Mouse (Mus musculus): Measurements from ENCODE around the gene Itm2c. TPM values are rescaled to one million over a fixed set of nuclear protein-coding genes. Genes with fewer than 3 reads are reported as not detected.
A peak's percentile ranks its signal among the peaks of the same experiment; 100 is the strongest.

Itm2c gene
- polyA plus RNA-seq, 2 experiments: 22.0 to 27.2 TPM

DNA sequence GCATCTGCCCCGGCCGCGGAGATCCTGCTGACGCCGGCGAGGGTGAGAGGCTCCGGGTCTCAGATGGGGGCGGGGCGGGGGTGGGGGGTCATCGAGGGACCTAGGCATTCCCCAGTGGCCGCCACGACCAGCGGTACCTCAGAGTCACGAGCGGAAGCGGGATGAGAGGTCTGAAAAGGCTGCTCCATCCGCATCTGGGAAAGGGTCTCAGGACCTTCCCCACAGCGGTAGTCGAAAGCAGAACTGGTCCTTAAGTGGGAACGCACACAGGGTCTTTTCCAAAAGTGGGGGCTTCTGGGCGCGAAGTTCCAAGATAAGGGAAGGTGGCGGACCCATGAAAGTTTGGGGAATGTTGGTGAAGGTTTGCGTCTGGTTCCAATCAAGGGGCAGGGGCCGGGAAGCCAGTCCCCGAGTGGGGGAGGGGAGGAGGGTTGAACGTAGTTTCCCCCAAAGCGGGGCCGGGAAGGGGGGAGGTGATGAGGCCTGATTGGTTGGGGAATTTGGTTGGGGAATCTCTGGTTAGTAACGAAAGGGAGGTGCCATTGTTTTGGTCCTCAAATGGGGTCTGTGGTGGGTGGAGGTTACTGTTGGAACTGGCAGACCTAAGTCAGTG lies 773 bp downstream of the Itm2c start:
- peak; percentile 17; the same call in 1 of the 2 replicates for ATAC-seq (ENCODE audit: insufficient read depth)
- no peaks in the 10 kb centered on the region for H3K9me3 ChIP-seq (ENCODE audit: control insufficient read depth, low read length)
- peak overlapping the region; percentile 72 for H3K4me2 ChIP-seq (ENCODE audit: low read depth)
- no peak for DNase-seq (ENCODE audit: low read depth in 3 of 3, low spot score in 3 of 3)
- H3K27me3 ChIP-seq (ENCODE audit: control insufficient read depth, insufficient read depth, low read length): no peaks in the 10 kb centered on the region
- H3K27ac ChIP-seq: no peak overlapping the region
- peak overlapping the region; percentile 52 for H3K9ac ChIP-seq (replicated peaks)
- no peaks in the 10 kb centered on the region for H3K36me3 ChIP-seq (replicated peaks; ENCODE audit: control insufficient read depth, insufficient read depth, low read depth)
- H3K4me3 ChIP-seq (ENCODE audit: insufficient read depth in 1 of 2, low read depth in 2 of 2, low read length in 2 of 2): peak overlapping the region; percentile 65 to 82
- TF ChIP-seq CTCF (IDR thresholded peaks at IDR 0.05; ENCODE audit: low read depth) (no peak), EP300 (IDR thresholded peaks at IDR 0.05; ENCODE audit: low read depth) (no peak)
- 1% methylated on average over 30 of the region's 30 CpGs for WGBS (ENCODE audit: insufficient replicate concordance)
- H3K4me1 ChIP-seq (replicated peaks; ENCODE audit: control insufficient read depth in 2 of 2, insufficient read depth in 2 of 2, low read length in 1 of 2): peaks cover 0 to 30% of the 10 kb centered on the region in 2 experiments; a peak in 2 of 4 replicates

DNA sequence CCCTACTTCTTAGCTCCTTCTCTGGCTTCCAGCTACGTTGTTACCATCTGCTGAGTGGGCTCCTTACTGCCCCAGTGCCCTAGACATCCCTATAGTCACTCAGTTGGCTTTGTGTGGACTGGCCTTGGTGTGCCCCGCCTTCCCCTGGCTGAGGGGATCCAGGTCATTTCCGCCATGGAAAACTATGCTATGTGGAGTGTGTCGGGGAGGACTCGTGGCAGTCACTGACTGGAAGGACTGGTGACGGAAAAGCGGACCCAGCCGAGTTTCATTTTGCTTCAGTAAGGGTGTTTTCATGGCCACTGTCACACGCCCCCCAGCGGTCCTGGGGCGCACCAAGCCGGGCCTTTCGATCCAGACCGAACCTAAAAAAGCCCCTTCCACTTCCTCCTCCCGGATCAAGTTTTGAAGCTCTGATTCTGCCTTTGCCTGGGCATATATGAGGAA lies 1.3 kb downstream of the Itm2c start:
- peak overlapping the region; percentile 65 to 82 for H3K4me3 ChIP-seq (ENCODE audit: insufficient read depth in 1 of 2, low read depth in 2 of 2, low read length in 2 of 2)
- no peaks in the 10 kb centered on the region for H3K27me3 ChIP-seq (ENCODE audit: control insufficient read depth, insufficient read depth, low read length)
- no peaks in the 10 kb centered on the region for H3K36me3 ChIP-seq (replicated peaks; ENCODE audit: control insufficient read depth, insufficient read depth, low read depth)
- H3K4me2 ChIP-seq (ENCODE audit: low read depth): peak overlapping the region; percentile 72
- no peak overlapping the region for H3K27ac ChIP-seq
- WGBS (ENCODE audit: insufficient replicate concordance): 5% methylated on average over 15 of the region's 15 CpGs
- no peaks in the 10 kb centered on the region for H3K9me3 ChIP-seq (ENCODE audit: control insufficient read depth, low read length)
- peak overlapping the region; percentile 52 for H3K9ac ChIP-seq (replicated peaks)
- H3K4me1 ChIP-seq (replicated peaks; ENCODE audit: control insufficient read depth in 2 of 2, insufficient read depth in 2 of 2, low read length in 1 of 2): peaks cover 0 to 32% of the 10 kb centered on the region in 2 experiments; a peak in 2 of 4 replicates
- peak; percentile 30 to 40 (median 31) for DNase-seq (ENCODE audit: low read depth in 3 of 3, low spot score in 3 of 3)
- TF ChIP-seq CTCF (IDR thresholded peaks at IDR 0.05; ENCODE audit: low read depth): peak; percentile 65
- no peak for TF ChIP-seq EP300 (IDR thresholded peaks at IDR 0.05; ENCODE audit: low read depth)
- ATAC-seq (ENCODE audit: insufficient read depth): peak; percentile 64

DNA sequence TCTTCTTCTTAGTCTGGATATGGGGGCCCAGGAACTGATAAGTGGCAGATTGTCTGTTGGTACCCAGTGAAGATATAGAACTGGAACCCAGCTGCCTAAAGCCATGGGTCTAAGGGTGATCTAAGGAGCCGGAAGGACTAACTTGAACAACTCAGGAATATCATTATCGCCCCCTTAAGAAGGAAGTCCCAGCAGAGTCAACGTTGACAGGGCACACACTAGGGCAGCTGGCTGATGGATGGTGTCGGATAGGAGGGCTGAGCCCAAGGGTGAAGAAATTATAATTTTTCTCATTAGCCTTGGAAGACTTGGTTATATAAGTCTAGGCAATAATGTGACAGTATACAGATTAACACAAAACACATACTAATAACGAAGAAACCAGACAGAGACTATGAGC lies 2.0 kb downstream of the Itm2c start:
- Histone ChIP-seq H3K27ac (no peak overlapping the region), H3K27me3 (ENCODE audit: control insufficient read depth, insufficient read depth, low read length) (no peaks in the 10 kb centered on the region), H3K4me3 (ENCODE audit: insufficient read depth in 1 of 2, low read depth in 2 of 2, low read length in 2 of 2) (no peak overlapping the region), H3K4me1 (replicated peaks; ENCODE audit: control insufficient read depth in 2 of 2, insufficient read depth in 2 of 2, low read length in 1 of 2) (peaks cover 0 to 34% of the 10 kb centered on the region in 2 experiments; a peak in 3 of 4 replicates), H3K9me3 (ENCODE audit: control insufficient read depth, low read length) (no peaks in the 10 kb centered on the region), H3K36me3 (replicated peaks; ENCODE audit: control insufficient read depth, insufficient read depth, low read depth) (no peaks in the 10 kb centered on the region), H3K9ac (replicated peaks) (no peak overlapping the region), H3K4me2 (ENCODE audit: low read depth) (peak overlapping the region; percentile 72)
- WGBS (ENCODE audit: insufficient replicate concordance): 67% methylated on average over 5 of the region's 5 CpGs
- TF ChIP-seq EP300 (IDR thresholded peaks at IDR 0.05; ENCODE audit: low read depth) (no peak), CTCF (IDR thresholded peaks at IDR 0.05; ENCODE audit: low read depth) (no peak)
- ATAC-seq (ENCODE audit: insufficient read depth) (no peak), DNase-seq (ENCODE audit: low read depth in 3 of 3, low spot score in 3 of 3) (no peak)

DNA sequence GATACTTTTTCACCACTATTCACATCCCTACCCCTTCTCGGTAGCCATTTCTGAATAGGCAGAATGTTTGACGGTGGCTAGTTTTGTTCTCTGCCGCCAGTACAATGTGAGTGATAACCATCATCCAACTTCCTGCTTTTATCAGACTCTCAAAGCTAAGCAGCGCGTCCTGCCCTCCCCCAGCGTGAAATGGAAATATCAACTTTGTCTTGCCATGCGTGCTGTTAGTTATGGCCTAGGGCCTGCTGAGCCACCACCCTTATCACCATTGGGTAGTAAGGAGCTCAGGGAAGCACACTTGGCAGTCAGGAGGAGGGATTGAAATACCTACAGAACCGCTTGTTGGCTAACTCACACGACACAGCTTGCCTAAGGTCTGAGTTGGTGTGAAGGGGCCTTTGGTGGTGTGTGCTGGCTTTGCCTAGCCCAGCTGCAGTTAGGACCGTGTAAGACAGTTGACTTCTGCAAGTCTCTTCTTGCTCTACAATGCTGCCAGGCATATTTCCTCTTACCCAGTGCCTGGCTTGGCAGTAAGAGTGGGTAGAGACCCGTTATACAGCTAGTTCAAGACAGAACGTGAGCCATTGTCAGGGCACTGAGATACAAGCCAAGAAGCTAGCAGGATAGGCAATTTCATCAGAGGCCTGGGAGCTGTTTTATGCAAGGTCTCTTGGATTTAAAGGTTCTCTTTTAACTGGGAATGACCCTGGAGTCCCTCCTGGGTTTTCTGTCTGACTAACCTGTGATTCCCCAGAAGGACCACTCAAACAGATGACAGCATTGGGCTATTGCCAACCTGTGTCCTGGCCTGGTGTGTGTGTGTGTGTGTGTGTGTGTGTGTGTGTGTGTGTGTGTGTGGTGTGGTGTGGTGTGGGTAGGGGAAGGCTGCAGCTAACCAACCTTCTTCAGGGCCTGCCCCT lies 3.0 kb downstream of the Itm2c start:
- no peak overlapping the region for H3K4me2 ChIP-seq (ENCODE audit: low read depth)
- no peaks in the 10 kb centered on the region for H3K27me3 ChIP-seq (ENCODE audit: control insufficient read depth, insufficient read depth, low read length)
- ATAC-seq (ENCODE audit: insufficient read depth): no peak
- no peak for DNase-seq (ENCODE audit: low read depth in 3 of 3, low spot score in 3 of 3)
- H3K36me3 ChIP-seq (replicated peaks; ENCODE audit: control insufficient read depth, insufficient read depth, low read depth): no peaks in the 10 kb centered on the region
- TF ChIP-seq EP300 (IDR thresholded peaks at IDR 0.05; ENCODE audit: low read depth) (no peak), CTCF (IDR thresholded peaks at IDR 0.05; ENCODE audit: low read depth) (no peak)
- no peak overlapping the region for H3K4me3 ChIP-seq (ENCODE audit: insufficient read depth in 1 of 2, low read depth in 2 of 2, low read length in 2 of 2)
- H3K4me1 ChIP-seq (replicated peaks; ENCODE audit: control insufficient read depth in 2 of 2, insufficient read depth in 2 of 2, low read length in 1 of 2): peaks cover 0 to 41% of the 10 kb centered on the region in 2 experiments; a peak in 3 of 4 replicates
- H3K27ac ChIP-seq: no peak overlapping the region
- WGBS (ENCODE audit: insufficient replicate concordance): 20% methylated on average over 12 of the region's 12 CpGs
- no peaks in the 10 kb centered on the region for H3K9me3 ChIP-seq (ENCODE audit: control insufficient read depth, low read length)
- no peak overlapping the region for H3K9ac ChIP-seq (replicated peaks)

Data from liver, embryonic 14.5 days (tissue).